26 mouse cellular contexts compared by ENCODE assay signal in the genomic region with DNA sequence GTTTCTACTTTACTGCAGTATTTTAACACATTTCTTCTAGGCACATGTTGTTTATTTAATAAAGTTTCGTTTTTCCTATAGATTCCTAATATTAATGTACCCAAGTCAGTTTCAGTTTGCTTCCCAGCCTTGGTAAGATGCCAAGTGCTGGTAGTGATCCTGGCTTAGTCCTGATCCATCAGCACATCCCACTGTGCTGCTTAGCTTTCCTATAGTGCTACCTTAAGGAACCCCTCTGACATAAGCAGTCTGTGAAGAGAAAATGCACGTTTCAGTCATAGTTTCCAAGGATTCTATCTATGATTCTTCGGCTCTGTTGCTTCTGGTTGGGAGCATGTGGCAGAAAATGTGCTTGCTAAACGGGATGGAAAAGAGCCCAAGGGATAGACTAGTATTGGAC. TPM values are rescaled to one million over a fixed set of nuclear protein-coding genes. Genes with fewer than 3 reads are reported as not detected.
A peak's percentile ranks its signal among the peaks of the same experiment; 100 is the strongest.
DNase-seq lines count a peak whose midpoint lies in the region; ATAC-seq and TF ChIP-seq lines count a peak whose summit lies in the region.
"Had no signal": no experiment of that assay in that cellular context is flagged by ENCODE, and none has a peak within 500 bp of the region (broad histone marks: within the 10 kb centered on the region; RNA-seq: fewer than 3 reads in every experiment).

No protein-coding gene starts in this region.

- TF ChIP-seq EP300 in heart, adult 2 months (IDR thresholded peaks at IDR 0.05; ENCODE audit: insufficient read depth, low read depth, low read length): no peak

- TF ChIP-seq POLR2A in heart, adult 2 months (IDR thresholded peaks at IDR 0.05; ENCODE audit: insufficient read depth, low read depth, low read length): no peak

- H3K4me1 ChIP-seq in heart, adult 2 months (ENCODE audit: control insufficient read depth, insufficient read depth, low read length): peaks cover 3% of the 10 kb centered on the region
- peaks cover 6% of the 10 kb centered on the region; the same call in 1 of the 2 replicates for H3K4me1 ChIP-seq in heart, embryonic 15.5 days (replicated peaks)
- H3K4me1 ChIP-seq in forebrain, embryonic 16.5 days (replicated peaks; ENCODE audit: control insufficient read depth, insufficient read depth, low read length): peaks cover 13% of the 10 kb centered on the region
- H3K4me1 ChIP-seq: hindbrain, embryonic 15.5 days; kidney, embryonic 15.5 days; limb, embryonic 12.5 days; liver, embryonic 15.5 days had no signal

- H3K27ac ChIP-seq in heart, adult 2 months: peak overlapping the region; percentile 65
- H3K27ac ChIP-seq in heart, embryonic 15.5 days: peak overlapping the region; percentile 76
- peak overlapping the region; percentile 57 for H3K27ac ChIP-seq in forebrain, embryonic 16.5 days (ENCODE audit: low read length)
- H3K27ac ChIP-seq: gastrocnemius, adult 2 months; hindbrain, embryonic 15.5 days; kidney, embryonic 15.5 days; limb, embryonic 12.5 days; liver, embryonic 15.5 days had no signal

- DNase-seq in cerebellum, postnatal 14 days: peak; percentile 10 to 45
- DNase-seq in cerebellum, postnatal 4 days (ENCODE audit: low spot score in 2 of 2): no peak
- no peak for DNase-seq in heart, adult 2 months
- no peak for DNase-seq in heart, postnatal 14 days
- no peak for DNase-seq in heart, postnatal 36 days
- DNase-seq in thymus, postnatal 10 days (ENCODE audit: low spot score in 2 of 2): no peak
- DNase-seq: adrenal gland, postnatal 10 days; gastrocnemius, adult 2 months; gastrocnemius, postnatal 36 days; kidney, adult 11 months; kidney, postnatal 25 days; lung, embryonic 14.5 days; lung, postnatal 14 days; midbrain, embryonic 14.5 days; thymus, adult 2 months; thymus, postnatal 4 days had no signal

- peak overlapping the region; percentile 29; the same call in 1 of the 2 replicates for H3K4me2 ChIP-seq in heart, embryonic 15.5 days
- H3K4me2 ChIP-seq in forebrain, embryonic 16.5 days (ENCODE audit: low read length): no peak overlapping the region
- H3K4me2 ChIP-seq: hindbrain, embryonic 15.5 days; kidney, embryonic 15.5 days; limb, embryonic 12.5 days; liver, embryonic 15.5 days; lung, embryonic 14.5 days had no signal

- H3K9me3 ChIP-seq in heart, embryonic 15.5 days (replicated peaks): no peaks in the 10 kb centered on the region
- H3K9me3 ChIP-seq in forebrain, embryonic 16.5 days (ENCODE audit: control insufficient read depth, low read length): no peaks in the 10 kb centered on the region
- H3K9me3 ChIP-seq: hindbrain, embryonic 15.5 days; kidney, embryonic 15.5 days; limb, embryonic 12.5 days; liver, embryonic 15.5 days had no signal

- 46% methylated on average over 4 of the region's 4 CpGs for WGBS in heart, adult 2 months
- WGBS in heart, embryonic 15.5 days: 50% methylated on average over 4 of the region's 4 CpGs
- WGBS in forebrain, embryonic 16.5 days: 61% methylated on average over 4 of the region's 4 CpGs

- H3K27me3 ChIP-seq in heart, adult 2 months (ENCODE audit: control insufficient read depth, insufficient read depth, low read length): no peaks in the 10 kb centered on the region
- no peaks in the 10 kb centered on the region for H3K27me3 ChIP-seq in heart, embryonic 15.5 days
- no peaks in the 10 kb centered on the region for H3K27me3 ChIP-seq in forebrain, embryonic 16.5 days (replicated peaks; ENCODE audit: control insufficient read depth, insufficient read depth, low read length)
- H3K27me3 ChIP-seq: hindbrain, embryonic 15.5 days; kidney, embryonic 15.5 days; limb, embryonic 12.5 days; liver, embryonic 15.5 days; Patski had no signal

- intact Hi-C loops in heart, adult 2 months (cut with DNase I): no loop called here
- intact Hi-C loops in heart, postnatal 14 days (cut with DNase I): no loop called here
- intact Hi-C loops in heart, postnatal 36 days (cut with DNase I): no loop called here

- TF ChIP-seq CTCF in heart, adult 2 months (IDR thresholded peaks at IDR 0.05): no peak

- H3K36me3 ChIP-seq in heart, adult 2 months (ENCODE audit: control insufficient read depth, insufficient read depth, low read length): peaks cover 5% of the 10 kb centered on the region
- H3K36me3 ChIP-seq in heart, embryonic 15.5 days: no peaks in the 10 kb centered on the region
- H3K36me3 ChIP-seq in forebrain, embryonic 16.5 days (ENCODE audit: control insufficient read depth, insufficient read depth): no peaks in the 10 kb centered on the region
- H3K36me3 ChIP-seq: hindbrain, embryonic 15.5 days; liver, embryonic 15.5 days had no signal

- no peaks in the 10 kb centered on the region; the same call in 1 of the 2 replicates for H3K79me2 ChIP-seq in heart, adult 2 months (replicated peaks; ENCODE audit: control insufficient read depth, insufficient read depth, low read length)

- no peak for ATAC-seq in heart, embryonic 15.5 days (replicated peaks; ENCODE audit: insufficient number of reproducible peaks, insufficient read depth, low FRiP score, low read depth)
- ATAC-seq in forebrain, embryonic 16.5 days: peak; percentile 29; the same call in 1 of the 2 replicates
- ATAC-seq: inflammation-experienced regulatory T-cells, adult 6 months; Patski had no signal

- no peak overlapping the region for H3K4me3 ChIP-seq in heart, adult 2 months
- H3K4me3 ChIP-seq in heart, embryonic 15.5 days: no peak overlapping the region
- H3K4me3 ChIP-seq in forebrain, embryonic 16.5 days (replicated peaks; ENCODE audit: low read length): no peak overlapping the region
- H3K4me3 ChIP-seq: erythroblast, embryonic 14.5 days; gastrocnemius, adult 2 months; hindbrain, embryonic 15.5 days; kidney, embryonic 15.5 days; limb, embryonic 12.5 days; liver, embryonic 15.5 days had no signal

- H3K9ac ChIP-seq in heart, adult 2 months (ENCODE audit: low read depth, low read length): no peak overlapping the region
- H3K9ac ChIP-seq in heart, embryonic 15.5 days: no peak overlapping the region
- H3K9ac ChIP-seq in forebrain, embryonic 16.5 days (replicated peaks; ENCODE audit: low read depth, low read length): no peak overlapping the region
- H3K9ac ChIP-seq: hindbrain, embryonic 15.5 days; kidney, embryonic 15.5 days; limb, embryonic 12.5 days; liver, embryonic 15.5 days; lung, embryonic 14.5 days had no signal

RNA-seq across cellular contexts. Expression of gene Rnf13, which starts 52.6 kb away (rescaled TPM):
- total RNA-seq in heart, adult 2 months (2021): 10 to 100 TPM; 73.6 to 83.2 TPM
- polyA plus RNA-seq in heart, adult 2 months (2012; rRNA removed): 61.2 and 98.0 TPM in 2 replicates
- 10 to 100 TPM; 52.2 to 55.5 TPM for total RNA-seq in heart, postnatal 14 days (2021)
- 73.6 and 85.8 TPM in 2 replicates for polyA plus RNA-seq in heart, embryonic 15.5 days (2015; fragmentation: Nextera tagmentation; extraction: Ambion mirVana)
- total RNA-seq in heart, postnatal 36 days (2021): 10 to 100 TPM; 68.1 to 77.6 TPM
- polyA plus RNA-seq in forebrain, embryonic 16.5 days (2015; fragmentation: Nextera tagmentation; extraction: Ambion mirVana): 90.1 and 94.1 TPM in 2 replicates
- polyA plus RNA-seq: erythroblast, embryonic 14.5 days had no signal

RNA-seq across cellular contexts. Expression of gene Pfn2, which starts 59.4 kb away (rescaled TPM):
- 10 to 100 TPM; 36.2 to 37.0 TPM for total RNA-seq in heart, adult 2 months (2021)
- 26.9 and 55.6 TPM in 2 replicates for polyA plus RNA-seq in heart, adult 2 months (2012; rRNA removed)
- total RNA-seq in heart, postnatal 14 days (2021): 10 to 100 TPM; 31.8 to 33.0 TPM
- polyA plus RNA-seq in heart, embryonic 15.5 days (2015; fragmentation: Nextera tagmentation; extraction: Ambion mirVana): 42.1 and 53.0 TPM in 2 replicates
- 10 to 100 TPM; 34.6 to 34.9 TPM for total RNA-seq in heart, postnatal 36 days (2021)
- polyA plus RNA-seq in forebrain, embryonic 16.5 days (2015; fragmentation: Nextera tagmentation; extraction: Ambion mirVana): 591 and 609 TPM in 2 replicates
- total RNA-seq: monocyte, adult 5-6 weeks had no signal

Comparison
In these comparisons a context has a peak if more than half of its experiments do, and no peak if none do; other contexts are left out.
1. DNase-seq: peak in cerebellum, postnatal 14 days (2 of 2); none in cerebellum, postnatal 4 days (0 of 2), heart, adult 2 months (0 of 2), heart, postnatal 14 days (0 of 2), heart, postnatal 36 days (0 of 2) and thymus, postnatal 10 days (0 of 2).
2. Peak in every context shown above with its lines, with median percentiles within 50 percentile points of each other: H3K27ac ChIP-seq.